Mouse (Mus musculus): ENCODE data around the gene Magi1. TPM values are rescaled to one million over a fixed set of nuclear protein-coding genes. Genes with fewer than 3 reads are reported as not detected.

The Magi1 gene
- total and polyA plus RNA-seq, 3 experiments, result not detected

DNA sequence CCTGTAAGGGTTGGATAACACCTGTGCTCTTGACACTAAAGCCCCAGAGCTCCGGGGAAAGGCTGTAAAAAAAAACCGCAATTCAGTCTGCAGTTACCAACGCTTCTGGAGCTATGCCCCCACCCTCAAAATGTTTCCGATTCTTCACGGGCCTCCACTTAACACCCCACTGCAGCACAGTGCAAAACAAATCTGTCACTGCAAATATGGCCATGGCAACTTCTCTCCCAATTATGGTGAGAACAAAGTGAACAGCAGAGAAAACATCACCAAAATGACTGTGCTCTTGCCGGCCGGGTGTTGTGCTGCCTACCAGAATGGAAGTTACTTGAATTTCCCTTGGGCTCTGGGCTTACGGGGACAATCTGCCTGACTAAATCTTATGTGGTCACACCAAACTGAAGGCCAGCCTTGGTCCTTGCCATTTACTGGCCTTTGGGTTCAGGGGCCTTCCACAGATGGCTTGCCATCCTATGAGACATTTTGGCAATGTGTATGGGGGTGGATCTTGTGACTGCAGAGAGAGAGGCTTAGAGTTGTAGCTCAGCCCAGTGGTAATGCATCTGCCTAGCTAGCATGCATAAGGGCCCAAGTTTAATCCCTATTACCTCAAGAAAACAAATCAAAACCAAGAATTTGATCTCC lies 286.8 kb downstream of the Magi1 start:
- Histone ChIP-seq H3K36me3 (ENCODE audit: control insufficient read depth in 1 of 2, insufficient read depth in 2 of 2, low read length in 2 of 2) (no peaks in the 10 kb centered on the region), H3K9ac (ENCODE audit: control insufficient read depth, low read depth, low read length, poor library complexity, severe bottlenecking) (no peak overlapping the region), H3K4me3 (ENCODE audit: control insufficient read depth in 1 of 2, insufficient read depth in 1 of 2, low read depth in 2 of 2, low read length in 2 of 2) (no peak overlapping the region), H3K4me1 (ENCODE audit: control insufficient read depth in 1 of 2, insufficient read depth in 2 of 2, low read length in 2 of 2) (no peaks in the 10 kb centered on the region), H3K79me2 (ENCODE audit: control insufficient read depth, insufficient read depth, low read length, poor library complexity) (no peaks in the 10 kb centered on the region), H3K9me3 (replicated peaks; ENCODE audit: insufficient read depth, low read length) (no peaks in the 10 kb centered on the region), H3K27ac (ENCODE audit: control insufficient read depth, low read depth, low read length) (no peak overlapping the region), H3K27me3 (ENCODE audit: control insufficient read depth in 1 of 2, insufficient read depth in 2 of 2, low read length in 2 of 2) (no peaks in the 10 kb centered on the region)
- no peak for DNase-seq (ENCODE audit: low read depth, low spot score)
- TF ChIP-seq MEF2A (IDR thresholded peaks at IDR 0.05; ENCODE audit: extremely low read depth, insufficient replicate concordance, low read depth, low read length, poor library complexity, severe bottlenecking), result no peak

- no peak for TF ChIP-seq TCF12 (IDR thresholded peaks at IDR 0.05; ENCODE audit: low read depth, low read length)
- TF ChIP-seq TBP (IDR thresholded peaks at IDR 0.05; ENCODE audit: low read depth, low read length), result no peak
- TF ChIP-seq ETS1 (IDR thresholded peaks at IDR 0.05; ENCODE audit: low read depth, low read length), result no peak
- no peak for TF ChIP-seq POLR2AphosphoS5 (IDR thresholded peaks at IDR 0.05; ENCODE audit: borderline replicate concordance, low read depth, low read length)
- no peak for TF ChIP-seq JUND (IDR thresholded peaks at IDR 0.05; ENCODE audit: low read depth, low read length)
- no peak for TF ChIP-seq E2F4 (IDR thresholded peaks at IDR 0.05; ENCODE audit: borderline replicate concordance, low read depth, low read length)
- no peak for TF ChIP-seq ZMIZ1 (IDR thresholded peaks at IDR 0.05; ENCODE audit: low read depth, low read length)
- TF ChIP-seq RAD21 (IDR thresholded peaks at IDR 0.05; ENCODE audit: low read depth, low read length), result no peak
- no peak for TF ChIP-seq MEF2A (IDR thresholded peaks at IDR 0.05; ENCODE audit: extremely low read depth, insufficient replicate concordance, low read depth, low read length, poor library complexity, severe bottlenecking)
- no peak for TF ChIP-seq SMC3 (IDR thresholded peaks at IDR 0.05; ENCODE audit: low read depth, low read length)
- TF ChIP-seq HCFC1 (IDR thresholded peaks at IDR 0.05; ENCODE audit: low read depth, low read length), result no peak
- TF ChIP-seq BHLHE40 (IDR thresholded peaks at IDR 0.05; ENCODE audit: borderline replicate concordance, low read depth, low read length), result no peak
- Histone ChIP-seq H3K9ac (ENCODE audit: control insufficient read depth, low read depth, low read length, poor library complexity, severe bottlenecking) (no peak overlapping the region), H3K79me2 (ENCODE audit: control insufficient read depth, insufficient read depth, low read length, poor library complexity) (no peaks in the 10 kb centered on the region), H3K9me3 (replicated peaks; ENCODE audit: insufficient read depth, low read length) (no peaks in the 10 kb centered on the region), H3K27ac (ENCODE audit: control insufficient read depth, low read depth, low read length) (no peak overlapping the region), H3K27me3 (ENCODE audit: control insufficient read depth in 1 of 2, insufficient read depth in 2 of 2, low read length in 2 of 2) (no peaks in the 10 kb centered on the region), H3K4me1 (ENCODE audit: control insufficient read depth in 1 of 2, insufficient read depth in 2 of 2, low read length in 2 of 2) (no peaks in the 10 kb centered on the region), H3K4me3 (ENCODE audit: control insufficient read depth in 1 of 2, insufficient read depth in 1 of 2, low read depth in 2 of 2, low read length in 2 of 2) (no peak overlapping the region), H3K36me3 (ENCODE audit: control insufficient read depth in 1 of 2, insufficient read depth in 2 of 2, low read length in 2 of 2) (no peaks in the 10 kb centered on the region)
- no peak for DNase-seq (ENCODE audit: low read depth, low spot score)
Measured at GRCm38 (mm10) chr6:93987561-93987960, 296.2 kb downstream of the Magi1 start.

- no peaks in the 10 kb centered on the region for H3K36me3 ChIP-seq (ENCODE audit: control insufficient read depth in 1 of 2, insufficient read depth in 2 of 2, low read length in 2 of 2)
- no peaks in the 10 kb centered on the region for H3K4me1 ChIP-seq (ENCODE audit: control insufficient read depth in 1 of 2, insufficient read depth in 2 of 2, low read length in 2 of 2)
- TF ChIP-seq USF2 (IDR thresholded peaks at IDR 0.05; ENCODE audit: borderline replicate concordance in 1 of 2, insufficient read depth in 1 of 2, low read depth in 1 of 2, low read length in 2 of 2) (no peak), MAZ (IDR thresholded peaks at IDR 0.05; ENCODE audit: low read depth, low read length) (no peak), POLR2AphosphoS2 (IDR thresholded peaks at IDR 0.05; ENCODE audit: low read length) (no peak), TAL1 (IDR thresholded peaks at IDR 0.05; ENCODE audit: low read length) (no peak), ETS1 (IDR thresholded peaks at IDR 0.05; ENCODE audit: low read depth, low read length) (no peak), NELFE (IDR thresholded peaks at IDR 0.05; ENCODE audit: low read depth, low read length) (no peak), CHD2 (IDR thresholded peaks at IDR 0.05; ENCODE audit: low read length) (no peak)
- H3K9ac ChIP-seq (ENCODE audit: control insufficient read depth, low read depth, low read length, poor library complexity, severe bottlenecking), result no peak overlapping the region
- no peak overlapping the region for H3K27ac ChIP-seq (ENCODE audit: control insufficient read depth, low read depth, low read length)
- H3K79me2 ChIP-seq (ENCODE audit: control insufficient read depth, insufficient read depth, low read length, poor library complexity), result no peaks in the 10 kb centered on the region
- no peaks in the 10 kb centered on the region for H3K27me3 ChIP-seq (ENCODE audit: control insufficient read depth in 1 of 2, insufficient read depth in 2 of 2, low read length in 2 of 2)
- no peak overlapping the region for H3K4me3 ChIP-seq (ENCODE audit: control insufficient read depth in 1 of 2, insufficient read depth in 1 of 2, low read depth in 2 of 2, low read length in 2 of 2)
- no peak for DNase-seq (ENCODE audit: low read depth, low spot score)
- no peaks in the 10 kb centered on the region for H3K9me3 ChIP-seq (replicated peaks; ENCODE audit: insufficient read depth, low read length)
Measured at GRCm38 (mm10) chr6:93985111-93985510, 298.6 kb downstream of the Magi1 start.

Measured in MEL (cell line).